Mouse (Mus musculus): ENCODE results near the gene Hist1h2bj.

- TF ChIP-seq CTCF (IDR thresholded peaks at IDR 0.05; ENCODE audit: control insufficient read depth, insufficient read depth, low read length) (no peak), POLR2A (IDR thresholded peaks at IDR 0.05; ENCODE audit: borderline replicate concordance, control insufficient read depth, low read depth, low read length) (no peak)
Measured at GRCm38 (mm10) chr13:22053754-22054153, 10.7 kb downstream of the Hist1h2bj start.
